Mouse (Mus musculus) MEL (cell line): Measurements from ENCODE around the gene Trim39. TPM values are rescaled to one million over a fixed set of nuclear protein-coding genes. Genes with fewer than 3 reads are reported as not detected.

Source experiments
- DNase-seq: peaks from one replicate; pipeline ENCODE4 v3.0.0; 2011; ENCODE audit warnings: low read depth, low spot score
- H3K27ac ChIP-seq: 2 replicates; pipeline ENCODE4 v1.5.1; 2012; ENCODE audit warnings: low read depth, mild to moderate bottlenecking, control low read depth, low read length, moderate library complexity; ENCODE audit not compliant: control insufficient read depth
- H3K27me3 ChIP-seq, 2 experiments: fragments of 150-350 bp in 1 of 2; sonication (generic) in 1 of 2; 2 replicates each; pipeline ENCODE4 v1.6.1; 2012; ENCODE audit warnings: low read length in 2 of 2, mild to moderate bottlenecking in 2 of 2, improper control_type of control experiment in 1 of 2, moderate library complexity in 1 of 2; ENCODE audit not compliant: insufficient read depth in 2 of 2, control insufficient read depth in 1 of 2
- H3K36me3 ChIP-seq, 2 experiments: 2 replicates each; pipeline ENCODE4 v1.6.1; 2012 to 2014; ENCODE audit warnings: low read length in 2 of 2, improper control_type of control experiment in 1 of 2, inconsistent platforms in 1 of 2, mild to moderate bottlenecking in 1 of 2; ENCODE audit not compliant: insufficient read depth in 2 of 2, control insufficient read depth in 1 of 2
- H3K4me1 ChIP-seq, 2 experiments: fragments of 150-350 bp in 1 of 2; sonication (generic) in 1 of 2; 2 replicates each; pipeline ENCODE4 v1.6.1; 2012; ENCODE audit warnings: low read length in 2 of 2, improper control_type of control experiment in 1 of 2, mild to moderate bottlenecking in 1 of 2; ENCODE audit not compliant: insufficient read depth in 2 of 2, control insufficient read depth in 1 of 2
- H3K4me3 ChIP-seq, 2 experiments: fragments of 150-350 bp in 1 of 2; sonication (generic) in 1 of 2; 2 replicates each; pipeline ENCODE4 v1.5.1; 2012; ENCODE audit warnings: low read depth in 2 of 2, low read length in 2 of 2, mild to moderate bottlenecking in 2 of 2, moderate library complexity in 2 of 2, control low read depth in 1 of 2, improper control_type of control experiment in 1 of 2; ENCODE audit not compliant: control insufficient read depth in 1 of 2, insufficient read depth in 1 of 2
- H3K79me2 ChIP-seq: 2 replicates; pipeline ENCODE4 v1.6.1; 2012; ENCODE audit warnings: mild to moderate bottlenecking, low read length, moderate library complexity; ENCODE audit not compliant: control insufficient read depth, poor library complexity, insufficient read depth
- H3K9ac ChIP-seq: 2 replicates; pipeline ENCODE4 v1.6.1; 2012; ENCODE audit warnings: low read depth, mild to moderate bottlenecking, control low read depth, low read length, moderate library complexity; ENCODE audit not compliant: control insufficient read depth, poor library complexity, severe bottlenecking
- H3K9me3 ChIP-seq: fragments of 150-350 bp; sonication (generic); replicated peaks from 2 replicates; pipeline ENCODE4 v1.6.1; 2012; ENCODE audit warnings: mild to moderate bottlenecking, low read length, improper control_type of control experiment, moderate library complexity; ENCODE audit not compliant: insufficient read depth
- CHD1 ChIP-seq: IDR thresholded peaks from 2 replicates; pipeline ENCODE4 v1.6.1; 2012; ENCODE audit warnings: low read depth, mild to moderate bottlenecking, inconsistent platforms, low read length, improper control_type of control experiment
- CHD2 ChIP-seq: IDR thresholded peaks from 2 replicates; pipeline ENCODE4 v1.6.1; 2011; ENCODE audit warnings: low read length, improper control_type of control experiment
- CTCF ChIP-seq, 3 experiments: IDR thresholded peaks in 2 of 3; conservative IDR thresholded peaks in 1 of 3; 2 replicates each; pipeline ENCODE4 v1.5.1; 2011 to 2012; ENCODE audit warnings: low read length in 3 of 3, low read depth in 2 of 3, mild to moderate bottlenecking in 2 of 3, improper control_type of control experiment in 1 of 3, inconsistent platforms in 1 of 3, mixed read lengths in 1 of 3, moderate library complexity in 1 of 3; ENCODE audit not compliant: control insufficient read depth in 1 of 3, insufficient read depth in 1 of 3, poor library complexity in 1 of 3, severe bottlenecking in 1 of 3
- ELF1 ChIP-seq: IDR thresholded peaks from 2 replicates; pipeline ENCODE4 v1.6.1; 2014; ENCODE audit warnings: low read depth, mild to moderate bottlenecking, inconsistent platforms, low read length, improper control_type of control experiment, moderate library complexity
- ETS1 ChIP-seq: IDR thresholded peaks from 2 replicates; pipeline ENCODE4 v1.6.1; 2012; ENCODE audit warnings: low read depth, mild to moderate bottlenecking, inconsistent platforms, low read length, improper control_type of control experiment, moderate library complexity
- GABPA ChIP-seq: IDR thresholded peaks from 2 replicates; pipeline ENCODE4 v1.6.1; 2012; ENCODE audit warnings: low read depth, mild to moderate bottlenecking, inconsistent platforms, low read length, improper control_type of control experiment, moderate library complexity
- GATA1 ChIP-seq: IDR thresholded peaks from 2 replicates; pipeline ENCODE4 v1.6.1; 2011; ENCODE audit warnings: low read depth, low read length, improper control_type of control experiment
- JUND ChIP-seq: IDR thresholded peaks from 2 replicates; pipeline ENCODE4 v1.6.1; 2011; ENCODE audit warnings: low read depth, mild to moderate bottlenecking, improper control_type of control experiment, low read length
- MAFK ChIP-seq: IDR thresholded peaks from 2 replicates; pipeline ENCODE4 v1.6.1; 2011; ENCODE audit warnings: low read depth, mild to moderate bottlenecking, low read length, improper control_type of control experiment, borderline replicate concordance
- MAX ChIP-seq: IDR thresholded peaks from 2 replicates; pipeline ENCODE4 v1.6.1; 2011; ENCODE audit warnings: low read length, improper control_type of control experiment
- MAZ ChIP-seq: IDR thresholded peaks from 2 replicates; pipeline ENCODE4 v1.6.1; 2012; ENCODE audit warnings: low read depth, mild to moderate bottlenecking, inconsistent platforms, low read length, improper control_type of control experiment
- MEF2A ChIP-seq: IDR thresholded peaks from 2 replicates; pipeline ENCODE4 v1.6.1; 2014; ENCODE audit warnings: low read depth, mild to moderate bottlenecking, inconsistent platforms, low read length, improper control_type of control experiment; ENCODE audit not compliant: poor library complexity, insufficient replicate concordance, severe bottlenecking; ENCODE audit errors: extremely low read depth
- MYB ChIP-seq: IDR thresholded peaks from 2 replicates; pipeline ENCODE4 v1.6.1; 2011; ENCODE audit warnings: mild to moderate bottlenecking, low read depth, low read length, improper control_type of control experiment
- POLR2AphosphoS2 ChIP-seq: IDR thresholded peaks from 2 replicates; pipeline ENCODE4 v1.6.1; 2011; ENCODE audit warnings: low read length, improper control_type of control experiment
- POLR2AphosphoS5 ChIP-seq: IDR thresholded peaks from 2 replicates; pipeline ENCODE4 v1.6.1; 2012; ENCODE audit warnings: low read depth, borderline replicate concordance, mild to moderate bottlenecking, inconsistent platforms, low read length, moderate library complexity, mixed read lengths
- SIN3A ChIP-seq: IDR thresholded peaks from 2 replicates; pipeline ENCODE4 v1.6.1; 2012; ENCODE audit warnings: low read length, improper control_type of control experiment, inconsistent platforms
- TBP ChIP-seq: IDR thresholded peaks from 2 replicates; pipeline ENCODE4 v1.8.0; 2011; ENCODE audit warnings: low read depth, low read length, improper control_type of control experiment
- TCF12 ChIP-seq: IDR thresholded peaks from 2 replicates; pipeline ENCODE4 v1.6.1; 2014; ENCODE audit warnings: low read depth, mild to moderate bottlenecking, inconsistent platforms, low read length, improper control_type of control experiment, moderate library complexity
- USF1 ChIP-seq: IDR thresholded peaks from 2 replicates; pipeline ENCODE4 v1.6.1; 2014; ENCODE audit warnings: low read depth, mild to moderate bottlenecking, inconsistent platforms, low read length, improper control_type of control experiment, moderate library complexity
- ZKSCAN1 ChIP-seq: IDR thresholded peaks from 2 replicates; pipeline ENCODE4 v1.6.1; 2012; ENCODE audit warnings: low read depth, mild to moderate bottlenecking, inconsistent platforms, low read length, improper control_type of control experiment, moderate library complexity
- polyA plus RNA-seq, 2 experiments: library from polyadenylated mRNA; stranded (reverse) in 1 of 2; unstranded in 1 of 2; fragments of >175 nt in 1 of 2; fragments of >200 nt in 1 of 2; gene quantifications; 2 replicates each; pipeline versions ENCODE4 v1.2.1 to v1.2.4; 2012; ENCODE audit warnings: low replicate concordance in 2 of 2, low read depth in 1 of 2; ENCODE audit not compliant: insufficient read length in 2 of 2, insufficient read depth in 1 of 2, missing spikeins in 1 of 2
- total RNA-seq: library from RNA; depleted of rRNA; stranded (reverse); fragments of 300-350 nt; gene quantifications from 2 replicates; pipeline ENCODE4 v1.2.3, GENCODE M21; 2012

The Trim39 gene
- total and polyA plus RNA-seq, 3 experiments: 13.5 to 16.0 TPM; not detected in 1

DNA sequence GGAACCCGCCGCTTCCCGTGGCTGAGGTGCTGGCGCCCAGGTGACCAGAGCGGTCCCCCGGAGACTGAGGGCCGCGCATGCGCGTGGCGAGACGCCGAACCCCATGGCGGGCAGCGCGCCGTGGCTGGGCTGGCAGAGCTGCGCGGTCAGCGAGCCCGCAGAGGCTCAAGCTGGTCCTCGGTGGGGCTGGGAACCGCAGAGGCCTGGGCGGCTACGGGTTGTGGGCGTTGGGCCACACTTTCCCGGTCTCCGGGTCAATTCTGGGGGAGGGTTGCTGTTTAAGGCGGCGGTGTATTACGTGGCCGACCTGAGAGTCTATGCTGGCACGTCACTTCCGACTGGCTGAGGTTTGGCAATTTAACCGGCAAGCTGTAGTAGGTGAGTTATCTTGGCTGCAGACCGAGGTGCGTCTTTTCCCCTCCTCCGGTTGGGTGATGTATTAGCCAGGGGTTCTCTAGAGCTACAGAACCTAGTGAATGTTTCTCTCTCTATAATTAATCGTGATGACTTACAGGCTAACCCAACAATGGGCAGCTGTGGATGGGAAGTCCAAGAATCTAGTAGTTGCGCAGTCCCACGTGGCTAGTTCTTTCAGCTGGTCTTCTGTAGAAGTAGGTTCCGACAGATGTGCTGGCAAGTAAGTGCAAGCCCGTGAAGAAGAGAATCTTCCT lies at the start of gene Trim39 (continued):
- TF ChIP-seq ETS1 (no peak), ELF1 (no peak; the same call in 1 of the 2 replicates), MEF2A (no peak)
- TF ChIP-seq, all 39 proteins: peak for 10

DNA sequence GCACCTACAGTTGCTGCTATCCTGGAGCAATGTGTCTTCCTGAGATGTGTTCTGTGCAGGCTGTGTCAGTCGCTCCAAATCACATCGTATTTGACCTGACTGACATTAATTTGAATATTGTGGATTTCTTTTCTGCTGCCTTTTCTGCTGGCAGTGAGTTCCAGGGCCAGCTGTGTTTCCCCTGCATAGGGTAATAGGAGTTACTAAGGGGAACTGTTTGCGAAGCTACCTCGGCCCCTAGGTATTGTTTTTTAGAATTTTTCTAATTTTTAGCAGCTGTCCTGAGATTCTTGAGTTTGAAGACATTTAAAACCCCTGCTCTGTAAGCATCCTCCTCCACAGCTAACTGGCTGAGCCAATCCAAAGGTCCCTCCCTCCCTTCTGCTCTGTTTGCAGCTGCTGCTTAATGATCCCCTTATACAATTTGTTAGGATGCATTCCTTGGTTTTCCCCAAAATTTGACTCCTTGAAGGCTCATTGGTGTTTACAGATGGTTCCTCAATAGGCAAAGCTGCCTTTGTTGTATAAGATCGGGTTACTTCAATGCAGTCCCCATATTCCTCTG lies 43.7 kb upstream of the Trim39 start:
- Histone ChIP-seq H3K36me3 (no peaks in the 10 kb centered on the region), H3K9ac (no peak overlapping the region), H3K79me2 (no peaks in the 10 kb centered on the region), H3K27ac (no peak overlapping the region), H3K4me3 (no peak overlapping the region), H3K27me3 (peaks cover 0 to 7% of the 10 kb centered on the region in 2 experiments; a peak in 2 of 4 replicates), H3K4me1 (no peaks in the 10 kb centered on the region), H3K9me3 (no peaks in the 10 kb centered on the region)
- TF ChIP-seq TBP (no peak), POLR2AphosphoS5 (no peak), CHD1 (no peak), ELF1 (no peak), GABPA (no peak), POLR2AphosphoS2 (no peak), CTCF (IDR thresholded peaks at IDR 0.05 in 2 of 3, conservative IDR thresholded peaks at IDR 0.05 in 1 of 3; ENCODE audit: control insufficient read depth in 1 of 3, insufficient read depth in 1 of 3, low read depth in 2 of 3, low read length in 3 of 3, poor library complexity in 1 of 3, severe bottlenecking in 1 of 3) (no peak), GATA1 (no peak), CHD2 (no peak), MAZ (no peak), JUND (no peak), SIN3A (no peak), USF1 (no peak), ZKSCAN1 (no peak), TCF12 (no peak), MAX (no peak), MYB (no peak), MAFK (no peak)
- no peak for DNase-seq
